Mouse (Mus musculus) adrenal gland, postnatal 4 days (tissue): ENCODE measurements around the gene Apoa2. TPM values are rescaled to one million over a fixed set of nuclear protein-coding genes. Genes with fewer than 3 reads are reported as not detected.
A peak's percentile ranks its signal among the peaks of the same experiment; 100 is the strongest.
"Not testable (repeated sequence)": the region's sequence is repeated elsewhere in the genome, so short reads cannot be mapped to it uniquely, and the experiment has no call there.

Experiments
- DNase-seq, 2 experiments: peaks; one replicate each; pipeline ENCODE4 v3.0.0; 2021 to 2022; ENCODE audit warnings: low spot score in 2 of 2, mixed read lengths in 2 of 2
- total RNA-seq, 2 experiments: library from RNA; stranded (reverse); gene quantifications; 2 replicates each; pipeline ENCODE4 v1.2.3; 2021

Gene Apoa2
- total RNA-seq, 2 experiments from 2014 or later, result 18.3 to 847 TPM

GRCm38 (mm10) chr1:171232800-171233730 is 8.2 kb downstream of the Apoa2 start:
- no peak for DNase-seq

- no peak for DNase-seq
Measured at GRCm38 (mm10) chr1:171234126-171234525, 9.3 kb downstream of the Apoa2 start, which contains the start of gene Fcer1g. Gene Fcer1g, minus strand, starts transcription at chr1:171234365.

DNA sequence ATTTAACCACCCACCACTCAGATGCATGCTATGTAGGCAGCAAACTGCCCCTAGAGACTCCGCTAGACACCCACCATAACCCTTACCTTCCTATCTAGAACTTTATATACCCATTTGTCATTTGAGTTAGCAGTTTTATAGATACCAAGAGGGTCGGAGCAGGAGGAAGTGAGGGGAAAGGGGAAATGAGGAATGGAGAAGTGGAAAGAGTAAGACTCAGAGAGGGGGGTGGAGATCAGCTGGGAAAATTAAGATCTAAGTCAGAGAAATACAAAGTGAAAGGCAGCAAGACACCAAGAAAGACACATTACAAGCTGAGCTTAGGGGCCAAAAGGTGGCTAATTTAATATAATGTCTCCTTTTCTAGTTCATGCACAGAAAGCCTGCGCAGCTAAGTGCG is 9.7 kb downstream of the Apoa2 start:
- no peak for DNase-seq

DNA sequence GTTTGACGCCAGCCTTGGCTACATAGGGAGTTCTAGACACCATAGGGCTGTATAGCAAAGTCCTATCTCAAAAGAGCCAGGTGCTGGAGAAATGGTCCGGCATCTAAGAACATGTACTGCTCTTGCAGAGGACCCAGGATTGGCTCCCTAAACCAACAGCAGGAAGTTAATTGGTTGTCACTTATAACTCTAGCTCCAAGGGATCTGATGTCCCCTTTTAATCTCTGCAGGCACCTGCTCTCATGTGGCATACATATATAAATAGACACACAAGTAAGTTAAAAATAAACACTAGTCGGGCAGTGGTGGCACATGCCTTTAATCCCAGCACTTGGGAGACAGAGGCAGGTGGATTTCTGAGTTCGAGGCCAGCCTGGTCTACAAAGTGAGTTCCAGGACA is 10.9 kb downstream of the Apoa2 start:
- no peak for DNase-seq

DNA sequence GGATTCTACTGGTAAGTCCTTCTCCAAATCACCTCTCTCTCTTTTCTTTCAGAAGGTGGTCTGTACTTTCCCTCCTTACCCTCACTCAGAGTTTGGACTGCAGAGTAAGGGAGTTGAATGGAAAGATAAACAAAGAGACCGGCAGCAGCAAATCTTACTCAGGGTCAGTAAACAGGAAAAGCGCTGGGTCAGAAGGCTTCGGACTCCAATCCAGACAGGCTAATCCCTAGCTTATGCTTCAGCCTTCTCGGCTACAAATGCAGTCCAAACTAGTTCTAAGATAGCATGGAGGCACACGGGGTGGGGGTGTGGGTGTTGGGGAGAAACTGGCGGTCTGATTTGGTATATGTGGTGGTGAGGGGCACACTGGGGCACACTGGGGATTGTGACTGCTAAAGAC is 12.6 kb downstream of the Apoa2 start:
- no peak for DNase-seq

- DNase-seq, result no peak
Measured at GRCm38 (mm10) chr1:171238463-171238862, 13.6 kb downstream of the Apoa2 start.

GRCm38 (mm10) chr1:171239992-171240744 is 15.3 kb downstream of the Apoa2 start:
- DNase-seq, result no peak

DNA sequence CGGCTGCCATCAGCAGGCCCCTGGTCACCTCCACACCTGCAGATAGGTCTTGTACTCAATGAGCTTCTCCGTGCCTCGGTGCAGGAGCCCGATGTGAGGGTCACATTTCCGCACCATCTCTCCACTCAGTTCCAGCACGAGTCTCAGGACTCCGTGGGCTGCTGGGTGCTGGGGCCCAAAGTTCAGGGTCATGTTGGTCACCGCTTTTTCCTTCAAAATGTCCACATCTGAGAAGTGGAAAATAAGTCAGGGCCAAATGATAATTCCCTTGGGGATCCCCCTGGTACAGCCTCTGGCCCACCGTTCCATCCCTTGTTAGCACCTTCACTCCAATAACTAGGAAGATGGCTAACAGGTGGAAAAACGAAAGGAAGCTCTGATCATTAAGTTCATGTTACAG is 16.1 kb downstream of the Apoa2 start:
- no peak for DNase-seq

DNA sequence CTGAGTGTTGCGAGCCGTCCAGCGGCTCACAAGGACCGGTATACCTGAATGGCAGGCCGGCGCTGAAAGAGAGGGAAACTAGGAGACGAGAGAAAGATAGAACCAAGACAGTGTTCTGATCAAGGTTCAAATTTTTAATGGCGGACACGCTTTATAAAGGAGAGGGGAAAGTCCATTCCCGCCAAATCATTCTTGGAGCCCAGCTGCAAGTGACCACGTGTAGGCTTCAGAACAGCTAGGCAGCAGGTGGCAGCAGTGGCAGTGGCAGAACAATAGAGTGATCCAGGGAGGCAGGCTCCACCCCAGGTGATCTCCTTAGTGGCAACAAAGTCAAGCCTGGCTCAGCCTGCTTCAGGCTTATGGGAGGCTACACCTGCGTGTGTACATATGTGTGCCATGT is 17.1 kb downstream of the Apoa2 start:
- DNase-seq, result not testable (repeated sequence)

DNA sequence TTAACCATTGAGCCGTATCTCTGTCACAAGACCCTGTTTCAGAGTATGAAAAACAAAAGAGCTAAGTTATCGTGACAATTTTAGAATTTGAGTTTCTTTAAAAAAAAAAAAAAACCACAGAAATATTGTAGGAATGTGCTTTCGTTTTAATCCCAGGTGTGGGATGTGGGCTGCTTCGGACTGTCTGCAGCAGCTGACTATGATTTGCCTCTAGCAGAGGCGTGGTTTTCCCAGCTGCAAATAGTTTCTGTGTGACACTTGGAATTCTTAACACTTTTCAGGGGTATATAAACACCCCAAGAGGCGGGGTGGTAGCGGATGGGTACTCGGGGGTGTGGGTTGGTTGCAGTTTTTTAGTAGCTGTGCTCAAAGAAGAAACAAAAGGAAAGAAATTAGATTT is 20.5 kb downstream of the Apoa2 start:
- DNase-seq, result no peak

DNA sequence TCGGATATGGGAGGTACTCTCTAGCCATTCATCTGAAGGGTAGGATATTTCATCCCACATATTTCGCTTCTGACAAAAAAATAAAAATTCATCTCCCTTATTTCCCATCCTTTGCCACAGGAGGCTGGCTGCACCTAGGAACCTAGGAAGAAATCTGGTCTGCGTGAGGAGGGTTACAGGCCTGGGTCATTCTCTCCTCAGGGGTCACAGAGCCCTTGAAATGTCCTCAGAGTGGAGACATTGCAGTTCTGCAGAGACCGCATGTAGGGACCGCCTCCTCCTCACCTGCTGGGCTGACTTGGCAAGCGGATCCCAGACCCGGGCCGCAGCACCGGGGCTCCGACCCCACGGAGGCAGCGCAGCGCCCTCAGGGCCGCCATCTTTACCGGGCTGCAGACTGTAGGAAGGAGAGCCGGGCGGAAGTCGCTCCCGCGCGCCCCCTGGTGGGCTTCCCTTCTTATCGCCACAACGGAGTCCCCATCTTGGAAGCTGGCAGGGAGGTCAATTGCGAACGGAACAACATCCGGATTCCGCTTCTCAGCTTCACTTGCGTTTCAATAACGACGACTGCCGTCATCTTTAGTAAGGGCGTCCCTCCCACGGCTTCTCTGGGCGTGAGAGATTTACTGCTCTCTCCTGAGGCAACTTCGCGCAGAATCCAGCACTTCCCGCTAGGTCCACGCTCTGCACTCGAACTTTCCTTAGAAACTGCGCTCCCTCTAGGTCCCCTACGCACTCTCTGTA is 22.0 kb downstream of the Apoa2 start:
- peak; percentile 94 to 95 for DNase-seq

GRCm38 (mm10) chr1:171247453-171247841 is 22.6 kb downstream of the Apoa2 start:
- no peak for DNase-seq

- DNase-seq, result no peak
Measured at GRCm38 (mm10) chr1:171247916-171248315, 23.1 kb downstream of the Apoa2 start.

GRCm38 (mm10) chr1:171248386-171249226 is 23.8 kb downstream of the Apoa2 start:
- DNase-seq, result no peak

- no peak for DNase-seq
Measured at GRCm38 (mm10) chr1:171249913-171250600, 25.2 kb downstream of the Apoa2 start, which contains the start of gene Adamts4. Gene Adamts4, plus strand, starts transcription at chr1:171250421.

GRCm38 (mm10) chr1:171250680-171251593 is 26.1 kb downstream of the Apoa2 start, which contains the start of gene Ndufs2:
Gene Ndufs2, minus strand, starts transcription at chr1:171251388.
- DNase-seq, result no peak

DNA sequence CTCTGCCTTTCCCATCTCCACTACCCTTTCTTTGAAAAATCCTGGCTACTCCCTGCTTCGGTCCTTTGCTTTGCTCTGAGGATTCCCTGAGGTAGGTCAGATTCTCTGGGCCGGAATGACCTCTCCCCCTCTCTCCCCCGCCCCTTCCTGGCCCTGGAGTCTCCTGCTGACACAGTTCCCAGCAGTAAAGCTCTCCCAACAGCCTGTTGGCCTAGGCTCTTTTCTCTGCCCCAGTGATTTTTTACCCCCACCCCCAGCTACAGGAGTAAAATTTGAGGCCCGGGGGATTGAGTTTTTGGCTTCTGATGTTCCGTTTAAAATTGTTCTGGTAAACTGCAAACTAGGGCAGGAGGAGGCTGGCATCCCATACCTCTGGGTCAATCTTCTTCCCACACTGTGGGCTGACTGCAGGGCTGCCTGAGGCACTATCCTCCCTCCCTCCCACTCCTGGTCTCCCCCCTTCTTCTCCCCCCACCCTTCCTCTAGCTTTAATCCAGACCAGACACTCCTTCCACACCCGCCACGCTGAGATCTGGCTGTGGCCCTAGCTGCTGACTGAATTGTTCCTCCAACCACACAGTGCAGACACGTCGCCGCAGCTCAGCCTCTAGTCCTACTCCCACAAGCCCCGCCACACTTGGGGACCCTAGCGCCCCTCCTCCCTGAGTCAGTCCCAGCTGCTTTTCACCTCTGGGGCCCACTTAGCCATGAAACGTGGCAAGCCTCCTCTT is 26.9 kb downstream of the Apoa2 start:
- no peak for DNase-seq

- no peak for DNase-seq
Measured at GRCm38 (mm10) chr1:171252415-171252814, 27.6 kb downstream of the Apoa2 start.
